Mouse (Mus musculus): ENCODE results near the gene Gins3.
A peak's percentile ranks its signal among the peaks of the same experiment; 100 is the strongest.
"Not testable (repeated sequence)": the region's sequence is repeated elsewhere in the genome, so short reads cannot be mapped to it uniquely, and the experiment has no call there.

Gene Gins3

GRCm38 (mm10) chr8:95653351-95653750 is 20.1 kb downstream of the Gins3 start:
- DNase-seq: peak; percentile 23 to 55

- no peak for DNase-seq
Observed at GRCm38 (mm10) chr8:95655831-95656230, 22.6 kb downstream of the Gins3 start.

GRCm38 (mm10) chr8:95656316-95657002 is 23.2 kb downstream of the Gins3 start:
- no peak for DNase-seq

- no peak for DNase-seq
Observed at GRCm38 (mm10) chr8:95657523-95657922, 24.3 kb downstream of the Gins3 start.

- no peak for DNase-seq
Observed at GRCm38 (mm10) chr8:95660334-95660882, 27.2 kb downstream of the Gins3 start.

- no peak for DNase-seq
Observed at GRCm38 (mm10) chr8:95661085-95661484, 27.8 kb downstream of the Gins3 start.

DNA sequence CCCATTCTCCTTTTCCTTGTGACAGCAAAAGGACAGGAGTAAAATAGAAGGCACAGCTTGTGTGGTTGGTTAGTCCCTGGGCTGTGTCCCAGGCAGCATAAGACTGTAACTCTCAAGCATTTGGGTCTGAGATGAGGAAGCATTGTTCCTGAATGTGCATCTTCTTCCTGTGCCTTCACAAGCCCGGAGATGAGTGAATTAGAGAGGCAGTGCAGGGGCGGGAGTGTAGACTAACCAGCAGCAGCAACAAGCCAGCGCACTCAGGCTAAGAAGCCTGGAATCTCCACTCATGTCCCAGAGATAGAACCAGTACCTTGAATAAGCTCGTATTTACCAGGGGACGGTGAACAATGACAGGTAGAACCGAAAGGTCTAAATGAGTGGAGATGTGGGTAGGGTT is 28.3 kb downstream of the Gins3 start:
- no peak for DNase-seq

GRCm38 (mm10) chr8:95662885-95663598 is 29.8 kb downstream of the Gins3 start:
- no peak for DNase-seq

DNA sequence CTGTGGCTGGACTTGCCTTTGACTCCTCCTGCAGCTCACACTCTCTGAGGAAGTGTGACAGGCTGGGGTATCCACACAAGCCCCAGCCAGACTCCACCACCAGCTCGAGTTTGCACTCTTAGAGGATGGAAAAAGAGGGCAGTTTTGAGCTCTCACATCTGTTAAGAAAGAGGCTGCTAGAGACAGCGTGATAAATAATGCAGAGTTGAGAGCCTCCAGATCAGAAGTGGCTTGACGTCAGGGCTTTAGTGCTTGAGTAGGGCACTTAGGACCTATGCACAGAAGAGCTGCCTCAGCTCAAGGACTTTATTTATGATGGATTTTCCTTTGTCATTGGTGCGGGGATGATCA is 30.3 kb downstream of the Gins3 start:
- peak; percentile 7 to 48 for DNase-seq

DNA sequence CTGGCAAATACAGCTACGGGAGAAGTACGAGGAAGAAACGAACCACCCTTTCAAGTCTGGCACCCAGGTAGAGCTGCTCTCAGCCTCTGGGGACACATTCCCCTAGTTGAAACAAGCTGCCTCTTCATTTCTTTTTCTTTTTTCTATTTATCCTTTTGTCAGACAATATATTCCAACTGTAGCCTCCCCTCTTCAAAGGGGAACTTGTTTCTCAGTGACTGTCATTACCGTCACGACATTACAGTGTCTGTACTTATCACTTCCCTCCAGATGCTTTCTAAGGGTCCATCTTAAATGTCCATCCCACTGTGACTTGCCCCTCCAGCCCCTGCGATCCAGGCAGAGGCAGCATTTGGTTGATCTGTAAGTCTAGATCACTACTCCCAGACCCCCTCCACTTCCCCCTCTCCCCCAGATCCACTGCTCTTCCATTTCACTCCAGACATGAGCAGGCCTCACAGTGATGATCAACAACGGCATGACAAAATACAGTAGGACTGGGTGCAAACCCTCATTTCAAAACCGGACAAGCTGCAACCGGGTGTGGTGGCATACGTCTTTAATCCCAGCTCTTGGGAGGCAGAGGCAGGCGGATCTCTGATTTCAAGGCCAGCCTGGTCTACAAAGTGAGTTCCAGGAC is 32.7 kb downstream of the Gins3 start:
- not testable (repeated sequence) for DNase-seq

DNA sequence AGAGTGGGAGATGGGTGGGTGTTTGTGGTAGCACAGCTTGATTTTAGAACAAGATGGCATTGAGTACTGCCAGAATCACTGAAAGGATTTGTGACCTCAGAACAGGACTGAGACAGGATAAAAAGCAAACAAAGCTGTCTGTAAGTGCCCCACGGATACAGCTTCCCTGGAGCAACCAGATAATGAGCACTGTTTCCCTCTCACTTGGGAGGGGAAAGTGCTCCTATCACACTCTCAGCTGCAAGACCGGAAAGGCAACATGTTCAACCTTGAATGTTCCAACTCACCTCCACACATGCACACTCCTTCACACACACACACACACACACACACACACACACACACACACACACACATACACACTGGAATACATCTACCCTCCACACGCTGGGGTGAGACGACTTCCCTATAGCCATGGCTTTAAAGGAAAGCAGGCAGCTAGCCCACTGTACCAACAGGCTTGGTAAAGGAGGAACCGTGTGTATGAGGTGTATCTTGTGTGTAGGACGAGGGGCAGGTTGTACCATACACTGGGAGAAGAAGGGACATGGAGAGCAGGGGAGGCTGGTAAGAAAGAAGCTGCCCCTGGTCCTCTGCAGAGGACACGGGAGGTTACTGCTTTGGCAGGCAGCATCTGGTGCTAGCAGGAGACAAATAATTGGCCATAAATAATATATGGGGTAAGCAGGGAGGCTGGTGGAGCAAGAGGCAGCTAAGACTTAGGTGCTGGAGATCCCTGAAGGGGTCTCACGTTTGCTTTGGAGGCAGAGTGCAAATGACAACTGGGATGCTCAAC is 35.1 kb downstream of the Gins3 start:
- DNase-seq: peak in 1 of 2 experiments; percentile 14

DNA sequence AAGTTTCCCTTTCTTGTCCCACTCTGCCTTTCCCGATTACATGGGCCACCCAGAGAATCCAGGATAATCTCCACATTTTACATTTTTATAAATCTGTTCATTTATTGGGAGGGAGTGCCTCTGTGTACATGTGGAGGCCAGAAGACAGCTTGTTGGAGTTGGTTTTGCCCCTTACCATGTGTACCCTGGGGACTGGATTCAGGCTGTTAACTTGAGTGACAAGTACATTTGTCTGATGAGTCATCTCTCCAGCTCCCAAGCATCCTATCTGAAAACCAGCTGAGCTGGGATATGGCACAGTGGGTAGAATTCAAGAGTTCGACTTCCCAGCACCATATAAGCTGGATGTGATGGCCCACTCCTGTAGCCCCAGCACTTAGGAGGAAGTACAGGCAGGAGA is 36.7 kb downstream of the Gins3 start:
- DNase-seq: peak in 1 of 2 experiments; percentile 8

DNA sequence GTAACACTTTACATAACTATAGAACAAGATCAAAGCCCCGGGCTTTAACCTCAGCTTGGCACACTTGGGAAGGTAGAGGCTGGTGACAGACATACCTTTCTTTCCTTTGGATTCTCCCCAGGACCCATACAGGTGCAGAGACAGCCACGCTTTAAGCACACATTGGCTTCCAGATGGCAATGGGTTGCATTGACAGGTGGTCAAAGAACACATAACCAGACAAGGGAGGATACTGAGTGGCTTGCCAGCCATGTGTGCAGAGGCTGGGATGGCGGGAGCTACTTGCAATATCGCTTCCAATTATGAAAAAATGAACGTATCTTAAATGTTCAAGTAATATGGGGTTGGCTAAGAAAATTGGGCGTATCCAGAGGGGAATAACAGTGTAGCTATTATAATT is 38.6 kb downstream of the Gins3 start:
- DNase-seq: no peak

- DNase-seq: no peak
Observed at GRCm38 (mm10) chr8:95672811-95673210, 39.6 kb downstream of the Gins3 start.

- no peak for DNase-seq
Observed at GRCm38 (mm10) chr8:95676631-95677030, 43.4 kb downstream of the Gins3 start, which contains the start of gene Ndrg4. TSS of gene Ndrg4 (plus strand) at chr8:95676980.

DNA sequence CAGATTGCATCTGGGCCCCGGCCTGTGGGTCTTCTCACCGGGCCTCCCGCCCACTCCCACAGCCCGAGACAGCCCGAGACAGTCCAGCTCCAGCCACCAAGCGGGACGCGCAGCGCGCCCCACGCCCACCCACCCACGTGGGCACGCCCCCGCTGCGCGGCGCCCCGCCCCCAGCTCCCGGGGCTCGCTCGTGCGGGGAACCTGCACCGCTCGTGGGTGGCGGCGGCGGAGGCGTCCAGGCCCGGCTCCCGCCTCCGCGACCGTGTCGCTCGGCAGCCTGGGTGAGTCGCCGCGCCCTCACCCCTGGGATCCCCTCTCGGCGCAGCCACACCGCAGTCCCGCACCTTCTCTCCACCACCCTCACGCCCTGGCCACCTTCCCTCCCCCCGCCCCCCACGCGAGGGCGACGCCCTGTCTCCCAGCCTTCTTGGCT is 44.4 kb downstream of the Gins3 start:
- peak in 1 of 2 experiments; percentile 7 for DNase-seq

- peak in 1 of 2 experiments; percentile 6 for DNase-seq
Observed at GRCm38 (mm10) chr8:95678024-95678611, 44.9 kb downstream of the Gins3 start.

GRCm38 (mm10) chr8:95688073-95688672 is 54.9 kb downstream of the Gins3 start:
- peak; percentile 68 to 76 for DNase-seq

- DNase-seq: no peak
Observed at GRCm38 (mm10) chr8:95690929-95691541, 57.8 kb downstream of the Gins3 start.

DNA sequence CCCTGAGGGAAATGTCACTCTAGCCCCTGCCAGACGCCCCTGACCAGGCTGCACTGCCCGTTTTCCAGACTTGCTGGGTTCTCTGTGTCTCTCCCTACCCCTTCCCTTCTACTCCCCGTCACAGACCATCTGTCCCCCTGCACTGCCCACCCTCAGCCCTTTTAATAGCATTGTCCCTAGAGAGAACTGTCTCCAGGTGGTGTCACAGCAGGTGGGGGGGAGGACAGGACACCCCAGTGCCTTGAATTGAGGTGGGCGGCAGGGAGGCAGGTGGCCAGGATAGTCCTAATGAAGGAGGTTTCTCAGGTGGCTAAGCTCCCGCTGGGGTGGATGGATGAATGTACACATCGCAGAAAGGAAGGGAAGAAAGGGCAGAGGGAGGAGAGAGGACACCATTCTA is 61.4 kb downstream of the Gins3 start:
- DNase-seq: no peak

Measured in lung, postnatal 4 days (tissue).